Mouse (Mus musculus): ENCODE results near the gene Tmem37. TPM values are rescaled to one million over a fixed set of nuclear protein-coding genes. Genes with fewer than 3 reads are reported as not detected.

The Tmem37 gene
- polyA plus RNA-seq, 1 experiment from 2014 or later: 8.7 TPM

- Histone ChIP-seq H3K4me3 (no peak overlapping the region), H3K27ac (no peak overlapping the region), H3K36me3 (no peaks in the 10 kb centered on the region), H3K27me3 (no peaks in the 10 kb centered on the region), H3K4me1 (no peaks in the 10 kb centered on the region), H3K4me2 (replicated peaks) (no peak overlapping the region), H3K9me3 (replicated peaks) (no peaks in the 10 kb centered on the region), H3K9ac (no peak overlapping the region)
- no peak for ATAC-seq (ENCODE audit: low FRiP score)
- WGBS: 94% methylated on average over 12 of the region's 12 CpGs
Observed at GRCm38 (mm10) chr1:120019428-120019827, 54.4 kb downstream of the Tmem37 start.

- H3K4me3 ChIP-seq: no peak overlapping the region
- H3K4me1 ChIP-seq: no peaks in the 10 kb centered on the region
- WGBS: 67% methylated on average over 3 of the region's 3 CpGs
- H3K36me3 ChIP-seq: no peaks in the 10 kb centered on the region
- H3K9me3 ChIP-seq (replicated peaks): no peaks in the 10 kb centered on the region
- H3K9ac ChIP-seq: no peak overlapping the region
- no peaks in the 10 kb centered on the region for H3K27me3 ChIP-seq
- no peak overlapping the region for H3K4me2 ChIP-seq (replicated peaks)
- no peak for ATAC-seq (ENCODE audit: low FRiP score)
- H3K27ac ChIP-seq: no peak overlapping the region
Observed at GRCm38 (mm10) chr1:120018900-120019299, 55.0 kb downstream of the Tmem37 start.

Other genes with a start within 250 kb of the Tmem37 start
- 14.1 and 16.4 TPM in 2 replicates for gene Ptpn4, start 236.5 kb downstream of the Tmem37 start, polyA plus RNA-seq (2016; fragmentation: Nextera tagmentation; extraction: Ambion mirVana)
- gene Tmem177, start 160.9 kb downstream of the Tmem37 start, polyA plus RNA-seq (2016; fragmentation: Nextera tagmentation; extraction: Ambion mirVana): 8.4 and 9.3 TPM in 2 replicates
- gene Cfap221, start 76.8 kb downstream of the Tmem37 start, polyA plus RNA-seq (2016; fragmentation: Nextera tagmentation; extraction: Ambion mirVana): 0.23 and 0.56 TPM in 2 replicates
- gene Sctr, start 67.2 kb downstream of the Tmem37 start, polyA plus RNA-seq (2016; fragmentation: Nextera tagmentation; extraction: Ambion mirVana): 0.78 and 1.0 TPM in 2 replicates
- 582 and 680 TPM in 2 replicates for gene Dbi, start 47.0 kb upstream of the Tmem37 start, polyA plus RNA-seq (2016; fragmentation: Nextera tagmentation; extraction: Ambion mirVana)
- 17.0 and 22.6 TPM in 2 replicates for gene 3110009E18Rik, start 47.1 kb upstream of the Tmem37 start, polyA plus RNA-seq (2016; fragmentation: Nextera tagmentation; extraction: Ambion mirVana)
- gene Steap3, start 198.6 kb upstream of the Tmem37 start, polyA plus RNA-seq (2016; fragmentation: Nextera tagmentation; extraction: Ambion mirVana): 2.4 and 3.6 TPM in 2 replicates

Measured in hindbrain, embryonic 12.5 days (tissue).